Mouse (Mus musculus): ENCODE results near the gene Cfap61.

DNA sequence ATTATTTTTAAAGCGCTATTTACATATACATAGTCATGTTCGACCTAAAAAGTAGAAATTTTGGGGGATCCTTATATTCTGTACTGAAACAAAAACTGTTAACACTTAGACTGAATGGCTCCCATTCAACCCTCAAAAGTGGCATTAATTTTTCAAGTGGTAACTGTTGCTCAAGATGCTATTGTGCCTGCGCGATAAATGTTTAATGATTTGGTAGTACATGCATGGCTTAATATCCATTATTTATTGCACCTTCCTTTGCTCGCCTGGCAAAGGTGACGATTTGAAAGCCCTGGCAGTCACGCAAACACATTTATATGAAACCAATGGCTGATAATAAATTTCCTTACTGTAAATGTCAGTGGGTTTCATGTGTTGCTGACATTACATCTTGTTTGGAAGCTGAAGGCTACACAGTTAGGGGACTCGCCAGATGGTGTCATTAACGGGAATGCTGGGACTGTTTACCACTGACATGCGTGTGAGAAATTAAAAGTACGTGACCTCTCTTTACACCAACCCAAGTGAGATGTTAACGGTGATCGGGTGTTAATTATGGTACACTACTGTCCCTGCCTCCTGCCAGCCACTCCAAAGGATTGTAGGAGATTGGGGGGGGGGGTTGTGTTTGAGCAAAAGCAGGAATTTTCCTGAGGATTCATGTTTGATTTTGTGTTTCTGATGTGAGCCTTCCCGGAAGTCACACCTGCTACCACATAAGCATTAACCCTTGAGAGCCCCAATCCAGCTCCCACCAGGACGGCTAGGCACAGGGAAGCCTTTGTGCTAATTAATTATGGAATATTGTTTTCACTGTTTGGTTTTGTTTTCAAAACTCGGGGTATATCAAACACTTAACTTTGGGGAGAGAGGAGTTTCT, 127.1 kb downstream of the Cfap61 start:
- TF ChIP-seq POLR2A (IDR thresholded peaks at IDR 0.05; ENCODE audit: extremely low read depth, insufficient read depth, low read length) (no peak), CTCF (IDR thresholded peaks at IDR 0.05; ENCODE audit: extremely low read depth, insufficient read depth, low read length) (no peak)
